Mouse (Mus musculus) CH12.LX (cell line): ENCODE data around the gene Mgarp.

Experiments used
- CTCF ChIP-seq, 2 experiments: IDR thresholded peaks in 1 of 2; conservative IDR thresholded peaks in 1 of 2; 2 replicates each; pipeline ENCODE4 v1.5.1; 2011 to 2012; ENCODE audit warnings: low read depth in 2 of 2, low read length in 2 of 2, improper control_type of control experiment in 1 of 2, inconsistent platforms in 1 of 2, mild to moderate bottlenecking in 1 of 2, moderate library complexity in 1 of 2
- MYC ChIP-seq: IDR thresholded peaks from 2 replicates; pipeline ENCODE4 v1.6.1; 2011; ENCODE audit warnings: low read depth, mild to moderate bottlenecking, improper control_type of control experiment, low read length
- POLR2A ChIP-seq: IDR thresholded peaks from 2 replicates; pipeline ENCODE4 v1.6.1; 2011; ENCODE audit warnings: low read depth, mild to moderate bottlenecking, improper control_type of control experiment, low read length
- SIN3A ChIP-seq: IDR thresholded peaks from 2 replicates; pipeline ENCODE4 v1.6.1; 2012; ENCODE audit warnings: low read length, improper control_type of control experiment, inconsistent platforms
- TCF12 ChIP-seq: IDR thresholded peaks from 2 replicates; pipeline ENCODE4 v1.6.1; 2014; ENCODE audit warnings: low read depth, mild to moderate bottlenecking, inconsistent platforms, low read length, improper control_type of control experiment
- ZNF384 ChIP-seq: IDR thresholded peaks from 2 replicates; pipeline ENCODE4 v1.6.1; 2012; ENCODE audit warnings: low read depth, low read length, improper control_type of control experiment, inconsistent platforms

- TF ChIP-seq POLR2A = no peak
- TF ChIP-seq ZNF384 = no peak
- no peak for TF ChIP-seq MYC
- TF ChIP-seq SIN3A = no peak
- TF ChIP-seq CTCF (conservative IDR thresholded peaks at IDR 0.05 in 1 of 2, IDR thresholded peaks at IDR 0.05 in 1 of 2; ENCODE audit: low read depth in 2 of 2, low read length in 2 of 2) = no peak
- no peak for TF ChIP-seq TCF12
These were observed 39.5 kb downstream of the Mgarp start for GRCm38 (mm10) chr3:51357078-51357477.
